Mouse (Mus musculus) layer of hippocampus, adult 9-11 months (tissue): ENCODE measurements around the gene Drg2.
"Not testable (repeated sequence)": the region's sequence is repeated elsewhere in the genome, so short reads cannot be mapped to it uniquely, and the experiment has no call there.

Experiments used
- DNase-seq: peaks from one replicate; pipeline ENCODE4 v3.0.0; 2022

The Drg2 gene

DNA sequence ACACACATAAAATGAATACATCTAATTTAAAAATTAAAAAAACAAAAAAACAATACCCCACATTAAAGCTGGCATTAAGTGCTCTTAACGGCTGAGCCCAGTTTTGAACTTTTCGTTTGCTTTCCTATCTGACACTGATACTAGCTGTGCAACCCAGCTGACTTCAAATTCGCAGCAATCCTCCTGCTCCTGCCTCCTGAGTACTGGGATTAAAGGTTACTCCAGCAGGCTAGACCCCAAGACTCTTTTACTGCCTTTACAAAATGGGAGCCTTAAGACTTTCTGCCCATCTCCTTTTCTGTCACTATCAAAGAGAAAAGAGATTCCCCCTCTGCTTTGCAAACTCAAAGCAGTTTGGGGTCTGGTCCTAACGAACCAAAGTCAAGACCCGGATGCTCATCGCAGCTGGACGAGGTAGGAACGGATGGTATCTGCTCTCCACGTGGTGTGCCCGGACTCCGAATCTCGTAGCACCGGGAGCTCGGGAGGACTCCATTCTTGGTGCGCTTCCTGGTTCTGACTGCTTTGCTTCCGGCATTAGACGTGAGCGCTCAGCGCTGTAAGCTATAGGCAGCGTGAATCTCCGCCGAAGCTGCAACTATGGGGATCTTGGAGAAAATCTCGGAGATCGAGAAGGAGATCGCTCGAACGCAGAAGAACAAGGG lies at the start of gene Drg2:
Gene Drg2, plus strand, starts transcription at position 512 of the 665 bp plus-strand sequence.
- peak; percentile 80 for DNase-seq

DNA sequence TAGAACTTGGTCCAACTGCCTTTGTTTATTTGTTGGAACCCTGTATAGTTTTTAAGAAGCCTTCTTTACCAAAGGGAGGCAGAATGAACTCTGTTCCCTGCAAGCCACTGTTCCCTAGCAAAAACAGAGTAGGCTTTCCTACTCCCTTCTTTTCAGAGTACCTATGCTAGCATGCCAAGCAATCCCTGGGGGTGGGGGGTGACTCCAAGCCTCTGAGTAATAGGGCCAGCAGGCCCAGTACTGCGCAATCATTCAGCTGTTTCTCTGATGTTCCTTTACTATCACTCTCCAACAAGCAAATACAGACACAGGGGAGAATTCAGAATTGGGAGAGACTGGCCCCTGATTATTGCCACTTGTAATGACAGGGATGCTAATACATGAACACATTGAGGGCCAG lies 47.8 kb upstream of the Drg2 start:
- peak; percentile 27 for DNase-seq

DNA sequence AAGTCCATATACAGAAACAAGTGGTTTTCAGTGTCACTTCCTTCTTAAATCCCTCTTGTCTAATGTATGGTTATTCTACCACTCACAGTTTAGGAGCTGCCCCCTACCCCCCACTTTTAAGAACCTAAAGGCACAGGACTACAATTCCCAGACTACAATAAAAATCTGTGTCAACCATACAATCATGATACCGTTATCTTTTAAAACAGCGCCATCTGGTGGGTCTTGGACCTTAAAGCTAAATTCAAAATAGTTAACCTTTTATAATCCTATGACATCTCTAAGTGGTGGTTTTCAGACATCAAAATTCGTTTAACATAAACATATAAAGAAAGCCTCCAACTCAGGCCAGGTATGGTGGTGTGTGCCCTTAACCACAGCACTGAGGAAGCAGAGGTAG lies 42.2 kb upstream of the Drg2 start:
- peak; percentile 57 for DNase-seq

DNA sequence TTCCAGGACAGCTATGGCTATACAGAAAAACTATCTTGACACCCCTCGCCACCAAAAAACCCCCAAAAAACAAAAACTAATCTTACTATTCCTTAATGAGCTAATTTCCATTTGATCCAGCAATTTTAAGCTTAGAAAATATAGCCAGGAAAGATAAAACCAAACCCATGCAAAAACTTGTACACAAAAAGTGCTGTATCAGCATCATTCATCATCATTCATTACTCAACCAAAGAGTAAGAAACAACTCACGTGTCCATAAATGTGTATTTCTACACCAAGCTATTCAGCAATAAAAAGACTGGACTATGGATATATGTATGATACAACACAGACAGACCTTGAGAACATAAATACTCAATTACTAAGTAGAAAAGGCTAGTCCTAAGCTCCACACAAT lies 41.5 kb upstream of the Drg2 start:
- no peak for DNase-seq

DNA sequence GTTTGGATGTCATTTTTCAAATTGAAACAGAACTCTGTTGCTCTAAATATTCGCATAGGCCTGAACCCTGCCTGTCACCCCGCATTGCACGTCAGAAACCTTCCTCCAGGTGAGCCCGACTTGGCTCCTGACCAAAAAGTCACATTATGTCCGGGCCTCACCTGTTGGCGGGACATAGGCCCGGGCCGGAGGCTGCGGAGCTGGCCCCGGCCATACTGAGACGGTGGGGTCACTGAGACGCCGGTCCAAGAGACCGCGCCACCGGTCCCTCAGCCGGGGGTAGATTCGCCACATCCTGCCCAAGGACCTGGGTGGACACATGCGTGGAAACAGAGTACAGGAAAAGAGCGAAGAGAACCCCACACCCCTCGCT lies 37.8 kb upstream of the Drg2 start:
- no peak for DNase-seq

DNA sequence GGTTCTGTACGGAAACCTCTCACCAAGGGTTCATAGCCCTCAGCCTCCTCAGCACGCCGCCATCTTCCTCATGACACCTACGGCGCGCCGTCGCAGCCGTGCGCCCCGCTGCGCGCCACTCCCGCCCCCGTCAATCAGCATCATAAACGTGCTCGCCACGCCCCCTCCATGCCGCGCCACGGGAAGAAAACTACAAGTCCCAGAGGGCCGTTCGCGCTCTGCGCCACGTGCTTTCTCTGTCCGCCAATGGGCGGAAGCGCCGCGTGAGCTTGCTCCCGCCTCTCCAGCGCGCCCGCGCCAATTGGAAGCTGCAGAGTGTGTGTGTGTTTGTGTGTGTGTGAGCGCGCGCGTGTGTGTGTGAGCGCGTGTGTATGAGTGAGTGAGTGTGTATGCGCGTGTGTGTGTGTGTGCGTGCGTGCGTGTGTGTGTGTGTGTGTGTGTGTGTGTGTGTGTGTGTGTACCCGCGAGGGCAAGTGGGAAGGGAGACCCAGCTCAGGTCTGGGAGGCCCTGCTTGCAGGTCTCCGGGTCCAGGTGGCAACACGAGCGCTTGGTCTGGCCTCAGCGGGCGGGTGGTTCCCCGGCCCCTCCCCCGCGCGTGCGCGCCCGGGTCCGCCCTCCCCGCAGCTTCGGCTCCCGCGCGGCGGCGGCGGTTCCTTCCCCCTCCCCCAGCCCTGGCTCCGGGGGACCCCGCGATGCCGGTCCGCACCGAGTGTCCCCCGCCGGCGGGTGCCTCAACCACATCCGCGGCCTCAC lies 37.3 kb upstream of the Drg2 start, which contains the start of gene Gid4:
Gene Gid4, plus strand, starts transcription at position 183 of the 754 bp plus-strand sequence.
- peak; percentile 99 for DNase-seq

DNA sequence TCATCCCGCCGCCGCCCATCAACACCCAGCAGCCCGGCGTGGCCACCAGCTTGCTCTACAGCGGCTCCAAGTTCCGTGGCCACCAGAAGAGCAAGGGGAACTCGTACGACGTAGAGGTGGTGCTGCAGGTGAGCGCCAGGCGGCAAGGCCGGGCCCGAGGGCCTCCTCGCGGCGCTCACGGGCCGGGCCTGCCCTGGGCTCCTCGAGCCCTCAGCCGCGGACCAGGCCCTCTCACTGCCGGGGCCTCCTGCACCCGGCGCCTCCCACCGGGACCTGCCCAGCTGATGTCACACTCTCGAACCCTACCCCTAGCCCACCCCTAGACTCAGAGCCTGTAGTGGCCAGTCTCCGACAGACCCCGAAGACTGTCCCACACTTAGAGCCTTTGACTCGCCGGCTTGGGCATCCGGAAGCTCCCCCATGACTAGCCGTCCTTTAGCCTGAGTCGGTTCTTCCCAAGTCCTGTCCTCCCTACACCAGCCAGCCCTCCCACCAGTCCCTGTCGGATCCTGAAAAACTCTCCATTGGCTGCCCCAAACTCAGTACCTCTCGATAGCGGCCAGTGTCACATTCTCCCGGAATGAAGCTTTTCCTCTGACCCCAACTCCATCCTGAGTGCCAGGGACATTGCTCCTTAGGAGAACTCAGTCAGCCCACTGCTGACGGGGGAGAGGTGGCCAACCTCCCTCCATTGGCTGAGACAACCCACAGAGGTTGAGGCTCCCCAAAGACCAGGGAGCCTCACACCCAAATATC lies 36.5 kb upstream of the Drg2 start, which contains the start of gene Atpaf2:
Gene Atpaf2, minus strand, starts transcription at position 741 of the 756 bp plus-strand sequence.
- DNase-seq = peak; percentile 28

DNA sequence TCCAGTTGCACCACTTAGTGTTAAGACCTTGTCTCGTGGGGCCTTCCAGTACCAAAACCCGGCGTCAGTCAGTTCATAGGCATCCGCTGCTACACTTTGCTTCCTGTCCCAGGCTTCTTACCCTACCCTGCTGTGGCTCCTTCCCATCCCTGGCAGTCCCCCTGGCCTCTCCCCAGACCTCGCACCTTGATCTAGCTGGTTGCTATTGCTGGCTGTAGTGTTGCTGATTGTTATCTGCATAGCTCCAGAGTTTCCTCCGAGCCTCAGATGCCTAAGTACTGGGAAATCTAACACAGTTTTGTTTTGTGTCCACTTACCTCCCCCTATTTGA lies 36.0 kb upstream of the Drg2 start:
- no peak for DNase-seq

DNA sequence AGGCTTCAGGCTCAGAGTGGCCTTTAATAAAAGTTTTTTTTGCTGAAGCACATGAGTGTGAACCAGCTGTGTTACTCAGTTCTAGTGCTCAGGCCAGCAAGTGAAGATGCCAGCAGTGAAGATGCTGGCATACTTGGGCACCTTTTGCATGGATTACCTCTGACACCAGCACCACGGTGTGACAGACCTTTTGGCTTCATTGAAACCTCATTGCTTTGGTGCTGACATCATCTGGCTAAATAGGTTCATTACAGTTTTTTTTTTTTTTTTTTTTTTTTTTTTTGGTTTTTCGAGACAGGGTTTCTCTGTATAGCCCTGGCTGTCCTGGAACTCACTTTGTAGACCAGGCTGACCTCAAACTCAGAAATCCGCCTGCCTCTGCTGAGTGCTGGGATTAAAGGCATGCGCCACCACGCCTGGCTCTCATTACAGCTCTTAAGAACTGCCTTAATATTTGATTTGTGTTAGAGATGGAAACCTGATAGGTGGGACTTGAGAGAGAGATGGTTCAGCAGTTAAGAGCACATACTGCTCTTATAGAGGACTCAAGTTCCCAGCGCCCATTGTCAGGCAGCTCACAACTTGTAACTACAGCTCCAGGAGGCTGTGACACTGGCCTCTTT lies 32.2 kb upstream of the Drg2 start:
- no peak for DNase-seq

DNA sequence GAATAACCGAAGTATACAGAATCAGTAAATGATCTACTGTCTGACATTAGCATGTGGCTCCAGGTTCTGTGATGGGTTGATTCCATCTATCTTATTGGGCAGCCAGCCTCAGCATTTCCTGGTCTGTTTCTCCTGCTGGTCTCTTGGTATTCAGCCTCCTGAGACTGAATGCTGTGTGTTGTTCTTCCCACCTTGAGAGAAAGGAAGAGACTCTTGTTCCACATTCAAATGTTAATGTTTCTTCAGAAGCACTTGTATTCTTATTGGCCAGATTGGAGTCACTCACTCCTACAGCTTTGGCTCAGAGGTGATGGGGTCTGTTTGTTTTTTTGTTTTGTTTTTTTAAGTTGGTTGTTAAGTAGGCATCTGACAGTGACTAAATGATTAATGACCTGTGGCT lies 31.4 kb upstream of the Drg2 start:
- no peak for DNase-seq

DNA sequence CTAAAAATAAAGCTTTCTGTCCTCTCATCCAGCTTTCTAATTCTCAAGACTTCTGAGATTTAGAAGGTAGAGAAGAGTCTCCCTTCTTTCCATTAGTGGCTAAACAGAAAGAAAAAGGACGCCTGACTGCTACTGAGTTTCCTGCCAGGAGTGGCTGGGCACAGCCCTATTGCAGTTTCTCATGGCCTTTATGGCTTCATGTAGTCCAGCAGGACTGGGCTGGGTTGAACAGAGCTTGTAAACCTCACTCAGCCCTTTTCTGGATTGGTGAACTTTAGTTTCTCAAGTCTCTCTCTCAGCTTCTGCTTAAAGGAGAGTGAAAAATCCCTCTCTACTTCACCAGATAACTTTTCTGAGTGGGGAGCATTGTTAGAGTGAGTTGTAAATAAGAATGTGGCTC lies 28.0 kb upstream of the Drg2 start:
- DNase-seq = no peak

DNA sequence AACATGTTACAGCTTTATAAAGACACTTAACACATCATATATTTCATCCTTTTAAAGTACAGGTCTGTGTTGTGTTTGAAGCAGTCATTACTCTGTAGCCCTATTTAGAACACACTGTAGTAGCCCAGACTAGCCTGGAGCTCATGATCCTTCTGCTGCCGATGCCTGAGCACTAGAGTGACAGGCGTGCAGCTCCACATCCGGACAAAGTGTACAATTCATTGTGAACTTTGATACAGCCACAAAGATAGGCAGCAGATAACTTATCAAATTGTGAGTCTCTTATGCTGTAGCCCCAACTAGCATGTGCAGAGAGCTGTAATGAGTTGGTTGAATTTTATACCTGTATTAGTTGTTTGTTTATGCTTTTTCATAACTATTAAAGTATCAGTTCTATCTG lies 26.8 kb upstream of the Drg2 start:
- no peak for DNase-seq

DNA sequence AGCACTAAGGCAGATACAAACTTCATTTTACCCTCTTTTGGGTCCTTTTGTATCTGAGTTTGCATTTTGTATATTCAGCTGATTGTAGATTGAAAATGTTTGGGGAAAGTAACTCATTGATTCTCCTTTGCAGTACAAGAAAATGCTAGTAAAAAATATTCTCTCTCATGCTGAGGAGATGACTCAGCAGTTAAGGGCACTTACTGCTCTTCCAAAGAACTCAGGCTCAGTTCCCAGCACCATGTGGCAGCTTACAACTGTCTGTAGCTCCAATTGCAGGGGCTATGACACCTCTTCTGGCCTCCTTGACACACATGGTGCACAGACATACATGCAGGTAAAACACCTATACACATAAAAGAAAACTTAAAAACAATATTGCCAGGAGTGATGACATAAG lies 20.9 kb upstream of the Drg2 start:
- no peak for DNase-seq

DNA sequence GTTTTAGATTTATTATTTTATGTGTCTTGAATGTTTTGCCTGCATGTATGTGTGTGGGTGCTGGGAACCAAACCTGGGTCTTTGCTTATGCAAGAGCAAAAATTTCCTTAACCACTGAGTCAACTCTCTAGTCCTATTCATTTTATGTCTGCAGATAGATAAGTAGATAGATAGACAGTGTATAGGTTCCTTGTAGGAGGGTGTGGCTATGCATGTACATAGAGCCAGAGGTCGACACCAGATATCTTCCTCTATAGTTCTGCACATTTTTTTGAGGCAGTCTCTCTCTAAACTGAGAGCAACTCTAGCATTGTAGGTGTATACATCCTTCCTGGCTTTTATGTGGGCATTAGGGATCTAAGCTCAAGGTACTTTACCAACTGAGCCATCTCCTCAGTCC lies 19.3 kb upstream of the Drg2 start:
- DNase-seq = no peak

DNA sequence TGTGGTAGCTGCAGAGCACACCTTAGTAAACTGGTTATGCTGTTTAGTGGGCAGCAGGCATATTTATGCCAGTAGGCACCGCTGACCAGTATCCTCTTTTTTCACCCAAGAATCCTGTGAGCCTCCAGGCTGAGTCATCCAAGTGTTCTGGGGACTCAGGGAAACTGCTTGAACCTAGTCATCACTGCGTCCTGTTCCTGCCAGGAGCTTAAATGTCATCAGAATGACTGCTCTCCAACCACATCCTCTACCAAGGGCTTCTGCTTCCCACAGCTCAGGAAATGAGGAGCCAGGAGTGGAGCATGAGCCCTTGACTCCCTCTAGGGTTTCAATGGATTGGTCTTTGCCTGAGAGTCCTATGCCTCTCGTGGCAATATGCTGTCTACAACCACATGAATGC lies 17.8 kb upstream of the Drg2 start:
- DNase-seq = no peak

DNA sequence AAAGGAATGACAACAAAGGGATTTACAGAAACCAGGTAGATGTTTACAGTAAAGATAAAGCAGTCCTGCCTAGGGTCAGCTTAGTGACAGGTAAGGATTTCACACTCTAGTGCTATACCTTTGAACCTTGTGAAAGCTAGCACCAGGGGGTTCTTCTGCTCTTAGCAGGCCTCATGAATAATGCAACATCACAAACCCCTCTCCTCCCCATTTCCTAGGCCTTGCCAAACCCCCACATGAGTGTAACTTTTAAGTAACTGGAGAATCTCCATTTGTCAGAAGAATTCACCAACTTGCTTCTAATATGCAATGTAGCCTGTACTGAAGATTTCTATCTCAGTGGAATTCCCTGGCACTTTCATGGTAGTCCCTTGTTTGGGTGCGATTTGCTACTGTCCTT lies 14.8 kb upstream of the Drg2 start:
- DNase-seq = not testable (repeated sequence)

DNA sequence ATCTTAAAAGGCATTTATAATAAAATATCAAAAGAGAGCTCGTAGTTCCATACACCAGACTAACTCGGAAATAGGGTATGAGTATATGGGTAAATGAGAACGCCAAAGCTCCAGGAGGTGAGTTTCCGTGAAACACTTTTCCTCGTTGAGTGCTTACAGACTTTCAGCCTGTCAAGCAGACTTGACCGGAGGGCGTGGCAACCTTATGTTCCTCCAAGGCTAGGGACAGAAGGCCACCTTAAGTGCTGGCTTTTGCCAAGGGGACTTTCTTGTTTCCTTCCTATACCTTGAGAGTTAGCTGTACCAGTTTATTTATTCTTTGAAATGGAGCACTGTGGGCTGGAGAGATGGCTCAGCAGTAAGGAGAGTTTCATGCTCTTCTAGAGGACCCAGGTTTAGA lies 14.2 kb upstream of the Drg2 start:
- no peak for DNase-seq

DNA sequence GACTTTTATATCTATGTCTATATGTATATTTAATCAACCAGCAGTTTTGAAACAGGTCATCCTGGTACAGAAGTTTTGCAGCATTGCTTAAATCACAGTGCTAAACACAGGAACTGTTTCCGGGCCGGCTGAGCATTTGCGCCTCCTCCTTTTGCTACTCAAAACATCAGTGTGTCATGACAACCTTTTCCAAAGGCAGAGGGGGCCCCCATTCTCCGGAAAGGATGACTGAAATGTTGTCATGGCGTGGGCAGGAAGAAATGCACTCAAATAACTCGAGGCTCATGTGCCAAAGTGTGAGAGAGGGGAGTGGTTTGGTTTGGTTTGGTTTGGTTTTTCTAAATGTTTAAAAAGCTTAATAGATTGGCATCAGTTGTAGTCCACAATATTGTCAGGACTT lies 11.5 kb upstream of the Drg2 start:
- peak; percentile 44 for DNase-seq

DNA sequence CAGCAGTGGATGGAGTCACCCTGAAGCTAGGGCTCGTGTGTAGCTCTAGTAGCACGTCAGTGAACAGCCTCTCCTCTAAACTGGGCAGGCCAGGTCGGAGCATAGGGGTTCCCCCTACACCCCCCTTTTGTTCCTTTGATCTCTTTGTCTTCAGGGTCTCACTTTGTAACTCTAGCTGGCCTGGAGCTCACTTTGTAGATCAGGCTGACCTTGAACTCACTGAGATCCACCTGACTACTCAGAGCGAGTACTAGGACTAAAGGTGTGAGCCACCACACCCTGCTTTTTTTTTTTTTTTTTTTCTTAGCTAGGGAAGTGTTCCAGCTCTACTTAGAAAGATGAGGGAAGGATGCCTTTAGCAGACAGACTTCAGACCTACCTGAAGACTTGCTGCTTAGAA lies 10.4 kb upstream of the Drg2 start:
- DNase-seq = no peak

DNA sequence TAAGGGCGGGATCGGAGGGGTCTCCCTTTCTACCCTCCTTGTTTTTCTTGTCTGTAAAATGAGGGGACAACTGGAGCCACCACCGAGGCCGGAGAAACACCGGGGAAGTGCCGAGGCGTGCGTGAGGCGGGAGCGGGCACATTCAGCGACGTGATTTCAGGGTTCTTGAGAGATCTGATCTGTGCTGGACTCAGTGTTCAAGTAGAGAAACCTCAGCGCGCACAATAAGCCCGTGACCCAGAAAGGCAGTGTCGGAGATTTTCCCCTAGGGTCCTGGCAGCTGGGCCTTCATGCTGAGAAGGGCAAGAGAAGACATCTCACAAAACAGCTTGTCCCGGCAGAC lies 325 bp downstream of the Drg2 start:
- DNase-seq = no peak

DNA sequence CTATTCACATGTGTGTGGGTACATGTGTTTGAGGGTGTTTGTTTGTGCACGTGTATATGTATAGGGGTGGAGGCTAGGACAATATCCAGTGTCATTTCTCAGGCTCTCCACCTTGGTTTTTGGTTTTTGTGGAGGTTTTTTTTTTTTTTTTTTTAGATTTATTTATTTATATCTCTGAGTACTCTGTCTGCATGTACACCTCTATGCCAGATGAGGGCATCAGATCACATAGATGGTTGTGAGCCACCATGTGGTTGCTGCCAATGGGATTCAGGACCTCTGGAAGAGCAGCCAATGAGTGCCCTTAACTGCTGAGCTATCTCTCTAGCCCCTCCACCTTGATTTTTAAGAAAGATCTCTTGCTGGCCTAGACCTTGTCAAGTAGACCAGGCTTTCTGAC lies 3.6 kb downstream of the Drg2 start:
- DNase-seq = no peak

DNA sequence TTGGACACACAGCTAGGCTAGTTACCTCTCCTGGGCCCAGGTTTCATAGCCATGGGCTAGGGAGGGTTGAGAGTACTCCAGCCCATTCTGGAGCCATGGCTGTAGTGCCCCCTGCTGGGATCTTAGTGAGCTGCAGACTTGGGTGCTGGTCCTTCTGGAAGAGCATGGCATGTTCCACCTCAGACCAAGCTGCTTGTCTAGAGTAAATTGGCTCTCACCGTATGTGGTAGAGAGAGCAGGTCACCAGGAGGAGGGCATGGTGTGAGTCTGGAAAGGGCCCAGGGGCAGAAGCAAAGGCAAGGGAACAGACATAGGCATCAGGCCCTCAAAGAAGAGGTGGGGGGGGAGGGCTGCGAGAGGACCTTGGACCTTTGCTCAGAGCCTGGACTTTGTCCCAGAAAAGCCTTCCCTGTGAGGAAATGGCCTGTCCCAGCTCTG lies 11.6 kb downstream of the Drg2 start:
- DNase-seq = no peak

DNA sequence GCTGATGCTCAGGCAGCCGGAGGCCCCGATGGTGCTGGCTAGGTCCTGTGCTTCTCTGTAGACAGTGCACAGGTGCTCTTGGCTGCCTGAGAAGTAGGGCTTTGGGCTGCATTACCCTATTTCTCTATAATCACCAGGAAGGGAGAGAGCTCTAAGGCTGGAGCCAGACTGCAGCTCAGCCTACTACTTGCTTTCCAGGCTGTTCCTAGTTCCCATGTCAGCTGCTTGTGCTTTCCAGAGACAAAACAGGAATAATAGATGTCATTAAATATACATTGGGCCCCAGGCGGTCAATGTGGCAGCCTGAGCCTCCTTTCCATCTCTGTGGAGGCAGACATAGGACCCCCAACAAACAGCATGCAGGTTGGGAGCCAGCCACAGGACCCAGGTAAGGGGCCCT lies 14.6 kb downstream of the Drg2 start, which contains the start of gene Myo15:
Gene Myo15, plus strand, starts transcription at position 301 of the 400 bp plus-strand sequence.
- no peak for DNase-seq

DNA sequence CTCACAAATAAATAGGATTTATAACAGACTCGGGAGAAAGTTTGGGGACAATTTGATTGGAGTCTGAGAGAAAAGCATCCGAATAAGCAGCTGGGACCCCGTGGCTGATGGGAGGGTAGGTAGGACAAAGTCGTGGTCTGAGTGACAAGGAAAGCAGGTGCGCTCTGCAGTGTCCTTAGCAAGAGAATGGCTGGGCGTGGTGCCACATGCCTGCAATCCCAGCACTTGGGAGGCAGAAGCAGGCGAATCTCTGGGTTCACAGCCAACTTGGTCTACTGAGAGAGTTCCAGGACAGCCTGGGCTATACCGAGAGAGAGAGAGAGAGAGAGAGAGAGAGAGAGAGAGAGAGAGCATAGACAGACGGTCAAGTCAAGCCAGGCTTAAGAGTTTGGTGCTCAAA lies 16.4 kb downstream of the Drg2 start:
- DNase-seq = no peak
